Mouse (Mus musculus): ENCODE results near the gene Nabp2. TPM values are rescaled to one million over a fixed set of nuclear protein-coding genes. Genes with fewer than 3 reads are reported as not detected.
A peak's percentile ranks its signal among the peaks of the same experiment; 100 is the strongest.

Nabp2 gene
- total and polyA plus RNA-seq, 2 experiments, result 12.9 to 22.3 TPM

- H3K27me3 ChIP-seq (ENCODE audit: control insufficient read depth, insufficient read depth, low read length), result no peaks in the 10 kb centered on the region
- no peak overlapping the region for H3K9ac ChIP-seq (ENCODE audit: low read depth, low read length)
- peaks cover 3% of the 10 kb centered on the region; the same call in 1 of the 2 replicates for H3K36me3 ChIP-seq (ENCODE audit: control insufficient read depth, insufficient read depth, low read length)
- DNase-seq (ENCODE audit: extremely low read depth, low read depth, low spot score), result no peak
- TF ChIP-seq POLR2A (IDR thresholded peaks at IDR 0.05; ENCODE audit: extremely low read depth, insufficient read depth, low read length) (no peak), CTCF (IDR thresholded peaks at IDR 0.05; ENCODE audit: low read depth, low read length) (no peak)
- H3K4me1 ChIP-seq (ENCODE audit: control insufficient read depth, insufficient read depth, low read length), result no peaks in the 10 kb centered on the region
- no peaks in the 10 kb centered on the region for H3K79me2 ChIP-seq (ENCODE audit: control insufficient read depth, insufficient read depth, low read length)
- no peak overlapping the region for H3K4me3 ChIP-seq (ENCODE audit: insufficient read depth, low read depth, low read length)
- no peak overlapping the region for H3K27ac ChIP-seq (replicated peaks; ENCODE audit: insufficient read depth, low read depth, low read length)
- 86% methylated on average over 1 of the region's 1 CpGs for WGBS
Measured at GRCm38 (mm10) chr10:128442718-128443117, 31.4 kb upstream of the Nabp2 start.

GRCm38 (mm10) chr10:128441324-128442119 is 30.2 kb upstream of the Nabp2 start:
- TF ChIP-seq POLR2A (IDR thresholded peaks at IDR 0.05; ENCODE audit: extremely low read depth, insufficient read depth, low read length) (no peak), CTCF (IDR thresholded peaks at IDR 0.05; ENCODE audit: low read depth, low read length) (no peak)
- Histone ChIP-seq H3K27me3 (ENCODE audit: control insufficient read depth, insufficient read depth, low read length) (no peaks in the 10 kb centered on the region), H3K9ac (ENCODE audit: low read depth, low read length) (no peak overlapping the region), H3K27ac (replicated peaks; ENCODE audit: insufficient read depth, low read depth, low read length) (no peak overlapping the region), H3K36me3 (ENCODE audit: control insufficient read depth, insufficient read depth, low read length) (peaks cover 7% of the 10 kb centered on the region), H3K79me2 (ENCODE audit: control insufficient read depth, insufficient read depth, low read length) (no peaks in the 10 kb centered on the region), H3K4me3 (ENCODE audit: insufficient read depth, low read depth, low read length) (no peak overlapping the region), H3K4me1 (ENCODE audit: control insufficient read depth, insufficient read depth, low read length) (no peaks in the 10 kb centered on the region)
- 89% methylated on average over 10 of the region's 10 CpGs for WGBS
- no peak for DNase-seq (ENCODE audit: extremely low read depth, low read depth, low spot score)

GRCm38 (mm10) chr10:128440407-128440806 is 29.1 kb upstream of the Nabp2 start:
- Histone ChIP-seq H3K4me1 (ENCODE audit: control insufficient read depth, insufficient read depth, low read length) (0 out of 2 replicates have a peak, but pooled peaks cover under 1% of the 10 kb centered on the region), H3K9ac (ENCODE audit: low read depth, low read length) (no peak overlapping the region), H3K27ac (replicated peaks; ENCODE audit: insufficient read depth, low read depth, low read length) (no peak overlapping the region), H3K36me3 (ENCODE audit: control insufficient read depth, insufficient read depth, low read length) (peaks cover 7% of the 10 kb centered on the region), H3K79me2 (ENCODE audit: control insufficient read depth, insufficient read depth, low read length) (no peaks in the 10 kb centered on the region), H3K4me3 (ENCODE audit: insufficient read depth, low read depth, low read length) (no peak overlapping the region), H3K27me3 (ENCODE audit: control insufficient read depth, insufficient read depth, low read length) (no peaks in the 10 kb centered on the region)
- no peak for DNase-seq (ENCODE audit: extremely low read depth, low read depth, low spot score)
- 61% methylated on average over 10 of the region's 10 CpGs for WGBS
- TF ChIP-seq CTCF (IDR thresholded peaks at IDR 0.05; ENCODE audit: low read depth, low read length), result peak; percentile 26; the same call in 1 of the 2 replicates
- no peak for TF ChIP-seq POLR2A (IDR thresholded peaks at IDR 0.05; ENCODE audit: extremely low read depth, insufficient read depth, low read length)

GRCm38 (mm10) chr10:128438675-128439279 is 27.5 kb upstream of the Nabp2 start:
- Histone ChIP-seq H3K36me3 (ENCODE audit: control insufficient read depth, insufficient read depth, low read length) (peaks cover 7% of the 10 kb centered on the region), H3K27me3 (ENCODE audit: control insufficient read depth, insufficient read depth, low read length) (no peaks in the 10 kb centered on the region), H3K4me1 (ENCODE audit: control insufficient read depth, insufficient read depth, low read length) (peaks cover 4% of the 10 kb centered on the region; the same call in 1 of the 2 replicates), H3K4me3 (ENCODE audit: insufficient read depth, low read depth, low read length) (no peak overlapping the region), H3K79me2 (ENCODE audit: control insufficient read depth, insufficient read depth, low read length) (no peaks in the 10 kb centered on the region), H3K27ac (replicated peaks; ENCODE audit: insufficient read depth, low read depth, low read length) (no peak overlapping the region), H3K9ac (ENCODE audit: low read depth, low read length) (no peak overlapping the region)
- TF ChIP-seq POLR2A (IDR thresholded peaks at IDR 0.05; ENCODE audit: extremely low read depth, insufficient read depth, low read length), result no peak
- no peak for TF ChIP-seq CTCF (IDR thresholded peaks at IDR 0.05; ENCODE audit: low read depth, low read length)
- DNase-seq (ENCODE audit: extremely low read depth, low read depth, low spot score), result no peak
- WGBS, result 83% methylated on average over 10 of the region's 10 CpGs

- H3K27ac ChIP-seq (replicated peaks; ENCODE audit: insufficient read depth, low read depth, low read length), result no peak overlapping the region
- H3K36me3 ChIP-seq (ENCODE audit: control insufficient read depth, insufficient read depth, low read length), result peaks cover 7% of the 10 kb centered on the region
- H3K27me3 ChIP-seq (ENCODE audit: control insufficient read depth, insufficient read depth, low read length), result no peaks in the 10 kb centered on the region
Measured at GRCm38 (mm10) chr10:128436376-128436775, 25.1 kb upstream of the Nabp2 start.

More at GRCm38 (mm10) chr10:128436376-128436775, 25.1 kb upstream of the Nabp2 start:
- WGBS, result 92% methylated on average over 8 of the region's 8 CpGs
- H3K9ac ChIP-seq (ENCODE audit: low read depth, low read length), result no peak overlapping the region
- no peaks in the 10 kb centered on the region for H3K79me2 ChIP-seq (ENCODE audit: control insufficient read depth, insufficient read depth, low read length)
- H3K4me3 ChIP-seq (ENCODE audit: insufficient read depth, low read depth, low read length), result no peak overlapping the region
- H3K4me1 ChIP-seq (ENCODE audit: control insufficient read depth, insufficient read depth, low read length), result peaks cover 4% of the 10 kb centered on the region; the same call in 1 of the 2 replicates
- DNase-seq (ENCODE audit: extremely low read depth, low read depth, low spot score), result no peak
- no peak for TF ChIP-seq POLR2A (IDR thresholded peaks at IDR 0.05; ENCODE audit: extremely low read depth, insufficient read depth, low read length)
- no peak for TF ChIP-seq CTCF (IDR thresholded peaks at IDR 0.05; ENCODE audit: low read depth, low read length)

Data from liver, adult 2 months (tissue).